Mouse (Mus musculus) kidney, adult 9 months (tissue): ENCODE data around the gene Itgb4.

Experiments used
- DNase-seq: peaks from one replicate; pipeline ENCODE4 v3.0.0; 2022

Gene Itgb4

GRCm38 (mm10) chr11:115970006-115970673, 4.4 kb upstream of the Itgb4 start:
- peak; percentile 38 for DNase-seq

- DNase-seq: peak; percentile 39
Measured at GRCm38 (mm10) chr11:115971016-115971415, 3.5 kb upstream of the Itgb4 start.

DNA sequence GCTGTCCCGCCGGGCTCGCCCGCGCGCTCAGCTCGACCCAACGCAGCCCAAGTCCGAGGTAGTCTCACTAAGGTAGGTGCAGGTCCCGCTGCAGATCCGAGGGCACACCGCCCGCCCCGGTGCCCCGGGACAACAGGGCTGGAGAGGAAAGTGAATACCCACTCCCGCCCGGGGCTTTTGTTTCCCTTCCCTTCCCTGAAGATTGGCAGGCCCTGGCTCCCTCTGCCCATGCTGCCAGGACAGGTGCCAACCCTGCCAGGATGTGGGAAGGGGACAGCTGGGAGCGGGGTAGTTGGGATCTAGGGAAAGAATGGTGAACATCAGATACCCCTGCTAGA, 543 bp downstream of the Itgb4 start:
- no peak for DNase-seq

- DNase-seq: no peak
Measured at GRCm38 (mm10) chr11:115975544-115975943, 1.0 kb downstream of the Itgb4 start.

- DNase-seq: no peak
Measured at GRCm38 (mm10) chr11:115982472-115982871, 8.0 kb downstream of the Itgb4 start.

GRCm38 (mm10) chr11:115983291-115983690, 8.8 kb downstream of the Itgb4 start:
- DNase-seq: no peak

DNA sequence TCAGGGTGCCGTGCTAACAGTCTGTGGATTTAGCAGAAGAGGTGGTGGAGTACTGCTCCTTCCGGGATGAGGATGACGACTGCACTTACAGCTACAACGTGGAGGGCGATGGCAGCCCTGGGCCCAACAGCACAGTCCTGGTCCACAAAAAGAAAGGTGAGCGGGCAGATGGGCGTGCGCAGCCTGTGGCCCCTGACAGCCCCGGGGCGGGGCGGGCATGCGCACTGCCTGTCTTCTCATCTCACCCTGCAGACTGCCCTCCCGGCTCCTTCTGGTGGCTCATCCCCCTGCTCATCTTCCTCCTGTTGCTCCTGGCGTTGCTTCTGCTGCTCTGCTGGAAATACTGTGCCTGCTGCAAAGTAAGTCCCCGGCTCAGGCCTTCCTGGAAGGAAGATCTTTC, 15.2 kb downstream of the Itgb4 start:
- DNase-seq: no peak

DNA sequence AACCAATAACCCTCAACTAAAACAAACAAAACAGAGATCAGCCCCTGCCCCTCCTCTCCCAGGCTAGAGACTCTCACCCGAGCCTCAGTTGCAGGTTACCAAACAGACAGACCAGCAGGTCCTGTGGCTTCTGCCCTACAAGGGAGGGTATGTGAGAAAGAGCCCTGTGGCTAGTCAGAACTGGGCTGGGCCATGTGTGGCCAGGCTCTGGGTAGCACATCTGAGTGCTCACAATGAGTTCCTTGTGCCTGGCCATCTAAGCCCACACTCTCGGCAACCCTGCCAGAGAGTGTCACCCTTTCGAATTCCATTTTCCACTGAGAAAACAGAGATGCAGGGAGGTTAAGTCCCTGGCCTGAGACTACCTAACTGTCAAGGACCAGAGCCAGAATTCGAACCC, 17.6 kb downstream of the Itgb4 start:
- no peak for DNase-seq

GRCm38 (mm10) chr11:115995256-115995655, 20.7 kb downstream of the Itgb4 start:
- no peak for DNase-seq

DNA sequence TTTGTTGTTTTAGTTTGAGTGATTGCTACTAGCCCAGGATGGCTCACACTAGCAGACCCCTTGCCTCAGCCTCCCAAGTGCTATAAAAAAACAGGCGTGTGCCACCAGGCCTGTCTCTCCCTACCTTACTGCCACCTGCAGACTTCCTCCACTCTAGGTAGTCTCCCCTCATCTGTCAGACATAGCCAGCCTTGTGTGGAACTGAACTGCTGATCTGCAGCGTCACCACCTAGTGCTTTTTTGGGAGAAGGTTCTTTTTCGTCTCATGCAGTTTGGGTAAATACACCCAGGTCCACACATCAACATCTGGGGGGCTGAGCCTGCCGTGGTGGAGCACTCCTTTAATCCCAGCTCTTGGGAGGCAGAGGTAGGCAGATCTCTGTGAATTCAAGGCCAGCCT, 22.5 kb downstream of the Itgb4 start:
- DNase-seq: no peak

- no peak for DNase-seq
Measured at GRCm38 (mm10) chr11:115997662-115998061, 23.2 kb downstream of the Itgb4 start.

DNA sequence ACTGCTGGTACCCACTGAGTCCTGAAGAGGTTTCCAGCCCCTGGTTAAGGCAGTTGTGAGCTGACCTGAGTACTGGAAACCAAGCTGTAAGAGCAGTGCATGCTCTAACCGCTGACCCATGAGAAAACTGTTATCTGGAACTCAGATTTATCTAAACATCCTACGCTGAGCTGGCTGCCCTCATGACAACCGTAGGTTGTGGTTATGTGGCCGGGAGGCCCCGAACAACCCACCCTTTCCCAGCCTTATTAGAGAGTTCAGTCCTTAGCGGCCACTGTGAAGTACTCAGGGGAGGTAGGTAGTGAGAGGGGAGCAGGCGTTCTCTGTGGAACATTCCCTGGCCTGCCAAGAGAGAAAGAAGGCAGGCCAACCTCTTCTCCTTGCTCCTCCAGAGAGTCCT, 24.5 kb downstream of the Itgb4 start:
- no peak for DNase-seq

- DNase-seq: peak; percentile 85
Measured at GRCm38 (mm10) chr11:115999538-116000143, 25.1 kb downstream of the Itgb4 start.

DNA sequence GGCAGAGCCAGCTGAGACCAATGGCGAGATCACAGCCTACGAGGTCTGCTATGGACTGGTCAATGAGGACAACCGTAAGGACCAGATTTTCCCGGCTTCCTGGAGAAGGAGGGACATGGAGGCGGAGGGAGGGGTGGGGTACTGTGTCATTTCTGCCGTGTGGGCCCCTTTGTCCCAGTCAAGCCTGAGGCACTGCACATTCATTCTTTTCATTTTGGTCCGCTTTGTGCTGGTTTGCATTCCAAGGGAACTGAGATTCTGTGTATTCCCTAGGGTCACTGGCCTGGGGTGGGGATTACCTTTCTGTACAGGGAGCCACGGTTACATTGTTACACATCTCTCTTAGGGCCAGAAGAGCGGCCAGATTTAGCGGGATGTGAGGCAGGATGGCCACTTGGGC, 26.1 kb downstream of the Itgb4 start:
- DNase-seq: no peak

- no peak for DNase-seq
Measured at GRCm38 (mm10) chr11:116001725-116002124, 27.2 kb downstream of the Itgb4 start.

DNA sequence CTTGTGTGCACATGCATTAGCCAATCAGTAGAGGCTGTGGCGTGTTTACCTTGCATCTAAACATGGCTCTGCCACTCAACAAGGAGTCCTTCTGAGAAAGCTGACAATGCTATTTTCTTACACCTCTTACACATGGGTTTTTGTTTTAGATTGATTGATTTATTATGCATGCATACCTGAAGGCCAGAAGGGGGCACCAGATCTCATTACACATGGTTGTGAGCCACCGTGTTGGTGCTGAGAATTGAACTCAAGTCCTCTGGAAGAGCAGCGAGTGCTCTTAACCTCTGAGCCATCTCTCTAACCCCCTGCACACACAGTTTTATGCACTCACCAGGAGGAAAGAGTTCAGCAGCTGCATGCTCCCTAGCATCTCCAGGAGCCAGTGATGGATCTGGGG, 28.4 kb downstream of the Itgb4 start:
- no peak for DNase-seq

GRCm38 (mm10) chr11:116004186-116004823, 29.8 kb downstream of the Itgb4 start:
- no peak for DNase-seq

DNA sequence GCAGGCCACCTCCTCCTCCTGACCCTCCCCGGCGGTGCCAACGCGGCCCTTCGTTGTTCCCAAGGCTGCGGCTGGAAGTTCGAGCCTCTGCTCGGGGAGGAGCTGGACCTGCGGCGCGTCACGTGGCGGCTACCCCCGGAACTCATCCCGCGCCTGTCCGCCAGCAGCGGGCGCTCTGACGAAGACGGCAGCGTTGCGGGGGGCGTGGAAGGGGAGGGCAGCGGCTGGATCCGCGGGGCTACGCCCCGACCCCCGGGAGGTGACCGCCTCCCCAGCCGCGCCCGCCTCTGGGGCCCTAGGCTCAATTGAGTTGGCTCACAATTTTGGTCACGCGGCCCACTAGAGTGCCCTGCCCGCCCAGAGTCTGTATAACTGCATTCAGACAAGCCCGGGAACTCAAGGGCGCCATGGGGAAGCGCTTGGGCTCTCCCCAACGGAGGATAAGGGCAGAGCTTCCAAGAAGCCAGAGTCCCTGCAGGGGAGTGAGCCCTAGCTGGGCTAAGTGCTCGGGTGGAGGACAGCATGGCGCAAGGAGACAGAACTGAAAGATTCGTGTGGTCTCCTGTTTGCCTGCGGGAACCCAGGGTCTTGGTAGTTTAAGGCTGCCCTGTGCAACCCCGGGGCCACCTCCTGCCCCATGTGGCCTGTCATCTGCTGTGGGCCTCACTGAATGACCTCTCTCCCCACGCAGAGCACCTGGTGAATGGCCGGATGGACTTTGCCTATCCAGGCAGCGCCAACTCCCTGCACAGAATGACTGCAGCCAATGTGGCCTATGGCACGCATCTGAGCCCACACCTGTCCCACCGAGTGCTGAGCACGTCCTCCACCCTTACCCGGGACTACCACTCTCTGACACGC, 30.6 kb downstream of the Itgb4 start:
- DNase-seq: peak; percentile 58

GRCm38 (mm10) chr11:116005701-116006419, 31.4 kb downstream of the Itgb4 start:
- DNase-seq: no peak

DNA sequence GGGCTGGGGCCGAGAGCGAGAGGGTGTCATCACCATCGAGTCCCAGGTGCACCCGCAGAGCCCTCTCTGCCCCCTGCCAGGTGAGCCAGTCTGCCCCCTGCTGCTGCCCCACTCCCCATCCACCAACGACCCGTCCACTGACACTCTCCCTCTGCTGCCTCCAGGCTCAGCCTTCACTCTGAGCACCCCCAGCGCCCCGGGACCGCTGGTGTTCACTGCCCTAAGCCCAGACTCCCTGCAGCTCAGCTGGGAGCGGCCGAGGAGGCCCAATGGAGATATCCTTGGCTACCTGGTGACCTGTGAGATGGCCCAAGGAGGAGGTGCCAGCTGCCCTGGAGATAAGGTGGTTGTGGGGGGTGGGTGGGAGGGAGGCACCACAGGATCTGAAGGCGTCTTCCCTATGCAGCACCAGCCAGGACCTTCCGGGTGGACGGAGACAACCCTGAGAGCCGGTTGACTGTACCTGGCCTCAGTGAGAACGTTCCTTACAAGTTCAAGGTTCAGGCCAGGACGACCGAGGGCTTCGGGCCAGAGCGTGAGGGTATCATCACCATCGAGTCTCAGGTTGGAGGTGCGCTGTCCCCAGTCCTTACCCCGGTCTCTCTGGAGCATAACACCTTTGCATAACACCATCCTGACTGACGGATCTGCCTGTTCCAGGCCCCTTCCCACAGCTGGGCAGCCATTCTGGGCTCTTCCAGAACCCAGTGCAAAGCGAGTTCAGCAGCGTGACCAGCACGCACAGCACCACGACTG, 32.8 kb downstream of the Itgb4 start:
- DNase-seq: no peak

- DNase-seq: no peak
Measured at GRCm38 (mm10) chr11:116008411-116008810, 33.9 kb downstream of the Itgb4 start.

DNA sequence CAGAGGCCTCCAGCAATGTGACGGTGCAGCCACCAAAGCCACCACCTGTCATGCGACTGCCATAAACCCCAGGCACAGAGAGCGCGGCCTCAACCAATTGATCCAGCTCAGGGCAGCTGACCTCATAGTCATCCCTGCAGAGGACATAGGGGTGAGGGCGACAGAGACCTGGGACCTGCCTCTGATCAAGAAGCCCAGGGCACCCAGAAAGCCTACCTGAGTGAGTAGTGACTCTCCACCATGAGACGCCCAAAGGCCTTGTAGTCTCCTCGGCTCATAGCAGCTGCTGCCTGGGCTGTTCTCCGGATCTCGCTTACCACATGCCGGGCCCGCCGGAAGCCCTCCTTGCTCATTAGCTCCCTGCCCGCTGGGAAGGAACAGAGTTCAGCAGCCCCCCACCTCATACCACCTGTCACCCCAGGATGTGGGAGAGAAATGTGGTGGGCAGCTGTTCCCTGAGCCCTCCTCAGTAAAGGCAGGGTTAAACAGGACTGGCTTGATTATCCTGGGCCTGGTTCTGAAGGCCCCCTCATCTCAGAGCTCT, 34.4 kb downstream of the Itgb4 start:
- DNase-seq: no peak
